ENCODE assay signal across 8 mouse cellular contexts in genomic region chr12:31073412-31074354, GRCm38 (mm10). TPM values are rescaled to one million over a fixed set of nuclear protein-coding genes. Genes with fewer than 3 reads are reported as not detected.
DNase-seq lines count a peak whose midpoint lies in the region; ATAC-seq lines count a peak whose summit lies in the region.

Gene Fam110c (plus strand): TSS chr12:31073861.

- no peaks in the 10 kb centered on the region for H3K36me3 ChIP-seq in embryonic facial prominence, embryonic 10.5 days (replicated peaks)
- H3K36me3 ChIP-seq in limb, embryonic 12.5 days, result no peaks in the 10 kb centered on the region
- H3K36me3 ChIP-seq in midbrain, embryonic 12.5 days, result no peaks in the 10 kb centered on the region

- H3K9ac ChIP-seq in limb, embryonic 12.5 days (replicated peaks), result peak within 1 kb of the TSS; percentile 42
- H3K9ac ChIP-seq in midbrain, embryonic 12.5 days (replicated peaks), result peak within 1 kb of the TSS; percentile 43; the same call in 1 of the 2 replicates

- DNase-seq in heart, adult 18-20 months, result peak; percentile 13 to 18
- DNase-seq in heart, adult 8-10 months (ENCODE audit: low spot score), result no peak
- peak; percentile 61 for DNase-seq in embryonic facial prominence, embryonic 10.5 days (ENCODE audit: low spot score)
- peak; percentile 25 for DNase-seq in heart, postnatal 4 days
- DNase-seq in urinary bladder, adult 18-20 months (ENCODE audit: low spot score in 2 of 2), result peak; percentile 84 to 92
- no peak for DNase-seq in right cerebral cortex, adult 2 months (ENCODE audit: low spot score in 2 of 2)

- peak within 1 kb of the TSS; percentile 93 for H3K4me2 ChIP-seq in limb, embryonic 12.5 days
- H3K4me2 ChIP-seq in midbrain, embryonic 12.5 days (replicated peaks), result peak within 1 kb of the TSS; percentile 82

- 1% methylated on average over 50 of the region's 50 CpGs for WGBS in embryonic facial prominence, embryonic 10.5 days
- 2% methylated on average over 50 of the region's 50 CpGs for WGBS in limb, embryonic 12.5 days
- WGBS in midbrain, embryonic 12.5 days, result 2% methylated on average over 50 of the region's 50 CpGs

- H3K4me1 ChIP-seq in embryonic facial prominence, embryonic 10.5 days, result peaks cover 20% of the 10 kb centered on the region
- peaks cover 18% of the 10 kb centered on the region for H3K4me1 ChIP-seq in limb, embryonic 12.5 days (replicated peaks)
- peaks cover 17% of the 10 kb centered on the region for H3K4me1 ChIP-seq in midbrain, embryonic 12.5 days

- peak; percentile 54; the same call in 1 of the 2 replicates for ATAC-seq in limb, embryonic 12.5 days (ENCODE audit: insufficient number of reproducible peaks, insufficient read depth, low FRiP score, low TSS enrichment, low read depth)
- peak; percentile 67; the same call in 1 of the 2 replicates for ATAC-seq in midbrain, embryonic 12.5 days (ENCODE audit: low FRiP score, low read depth)

- H3K27me3 ChIP-seq in embryonic facial prominence, embryonic 10.5 days (replicated peaks; ENCODE audit: low read depth, poor library complexity, severe bottlenecking), result peaks cover 63% of the 10 kb centered on the region
- peaks cover 51% of the 10 kb centered on the region for H3K27me3 ChIP-seq in limb, embryonic 12.5 days
- H3K27me3 ChIP-seq in midbrain, embryonic 12.5 days, result peaks cover 48% of the 10 kb centered on the region

- H3K27ac ChIP-seq in embryonic facial prominence, embryonic 10.5 days (replicated peaks), result peak within 1 kb of the TSS; percentile 61
- no peak within 1 kb of the TSS for H3K27ac ChIP-seq in limb, embryonic 12.5 days
- H3K27ac ChIP-seq in midbrain, embryonic 12.5 days (replicated peaks), result no peak within 1 kb of the TSS

- peak within 1 kb of the TSS; percentile 67 for H3K4me3 ChIP-seq in embryonic facial prominence, embryonic 10.5 days
- peak within 1 kb of the TSS; percentile 51 for H3K4me3 ChIP-seq in limb, embryonic 12.5 days (replicated peaks)
- H3K4me3 ChIP-seq in midbrain, embryonic 12.5 days, result peak within 1 kb of the TSS; percentile 47

- no peaks in the 10 kb centered on the region for H3K9me3 ChIP-seq in embryonic facial prominence, embryonic 10.5 days
- H3K9me3 ChIP-seq in limb, embryonic 12.5 days, result no peaks in the 10 kb centered on the region
- no peaks in the 10 kb centered on the region for H3K9me3 ChIP-seq in midbrain, embryonic 12.5 days

RNA-seq across cellular contexts. Expression of gene Fam110c, which starts in this region (rescaled TPM):
- total RNA-seq in heart, adult 18-20 months (2021), result under 1 TPM; 0.22 to 0.44 TPM
- total RNA-seq in heart, adult 8-10 months (2022), result under 1 TPM; 0.16 to 0.63 (median 0.48) TPM
- polyA plus RNA-seq in embryonic facial prominence, embryonic 10.5 days (2016; fragmentation: Nextera tagmentation; extraction: Ambion mirVana), result 0.21 and 0.29 TPM in 2 replicates
- total RNA-seq in heart, postnatal 4 days (2021), result under 1 TPM; 0.79 to 0.81 TPM
- polyA plus RNA-seq in limb, embryonic 12.5 days (2016; fragmentation: Nextera tagmentation; extraction: Ambion mirVana), result 0.25 and 0.26 TPM in 2 replicates
- polyA plus RNA-seq in midbrain, embryonic 12.5 days (2016; fragmentation: Nextera tagmentation; extraction: Ambion mirVana), result 0.07 and 0.08 TPM in 2 replicates

Comparison
In these comparisons a context has a peak if more than half of its experiments do, and no peak if none do; other contexts are left out.
1. Peak in DNase-seq in heart, adult 18-20 months; RNA of the gene not detected or under 1 TPM.
2. Peak in DNase-seq, H3K4me3 ChIP-seq and H3K27ac ChIP-seq in embryonic facial prominence, embryonic 10.5 days; RNA of the gene not detected or under 1 TPM.
3. Peak in DNase-seq in heart, postnatal 4 days; RNA of the gene not detected or under 1 TPM.
4. Peak in ATAC-seq, H3K4me3 ChIP-seq, H3K9ac ChIP-seq and H3K4me2 ChIP-seq in limb, embryonic 12.5 days; RNA of the gene not detected or under 1 TPM.
5. Peak in ATAC-seq, H3K4me3 ChIP-seq, H3K9ac ChIP-seq and H3K4me2 ChIP-seq in midbrain, embryonic 12.5 days; RNA of the gene not detected or under 1 TPM.
6. DNase-seq: peak in urinary bladder, adult 18-20 months (2 of 2); none in heart, adult 8-10 months (single experiment) and right cerebral cortex, adult 2 months (0 of 2).
7. Peak in every context shown above with its lines, with median percentiles within 50 percentile points of each other: H3K4me3 ChIP-seq.